Mouse (Mus musculus) midbrain, embryonic 15.5 days (tissue): ENCODE measurements around the gene Rpl35. TPM values are rescaled to one million over a fixed set of nuclear protein-coding genes. Genes with fewer than 3 reads are reported as not detected.
"Not testable (repeated sequence)": the region's sequence is repeated elsewhere in the genome, so short reads cannot be mapped to it uniquely, and the experiment has no call there.

ENCODE experiments used
- ATAC-seq: fragments of 200-750 bp; cut with Nextera tagmentation; replicated peaks from 2 replicates; pipeline ENCODE4 v1.8.0; 2017; ENCODE audit warnings: moderate TSS enrichment
- H3K27ac ChIP-seq: fragments of 300-500 bp; sonication (generic); 2 replicates; pipeline ENCODE4 v1.5.1; 2015; ENCODE audit warnings: mild to moderate bottlenecking, inconsistent platforms
- H3K27me3 ChIP-seq: fragments of 300-500 bp; sonication (generic); replicated peaks from 2 replicates; pipeline ENCODE4 v1.6.1; 2015; ENCODE audit warnings: inconsistent platforms
- H3K36me3 ChIP-seq: fragments of 300-500 bp; sonication (generic); replicated peaks from 2 replicates; pipeline ENCODE4 v1.6.1; 2015; ENCODE audit warnings: inconsistent platforms
- H3K4me1 ChIP-seq: fragments of 300-500 bp; sonication (generic); 2 replicates; pipeline ENCODE4 v1.6.1; 2015; ENCODE audit warnings: inconsistent platforms
- H3K4me2 ChIP-seq: fragments of 300-500 bp; sonication (generic); 2 replicates; pipeline ENCODE4 v1.6.1; 2015; ENCODE audit warnings: inconsistent platforms, mild to moderate bottlenecking, moderate library complexity
- H3K4me3 ChIP-seq: fragments of 300-500 bp; sonication (generic); 2 replicates; pipeline ENCODE4 v1.5.1; 2015; ENCODE audit warnings: mild to moderate bottlenecking, inconsistent platforms
- H3K9ac ChIP-seq: fragments of 300-500 bp; sonication (generic); 2 replicates; pipeline ENCODE4 v1.6.1; 2015; ENCODE audit warnings: mild to moderate bottlenecking, inconsistent platforms
- H3K9me3 ChIP-seq: fragments of 300-500 bp; sonication (generic); 2 replicates; pipeline ENCODE4 v1.6.1; 2016; ENCODE audit warnings: inconsistent platforms
- WGBS: fragments of 180-500 bp; shearing (Covaris S2); methylation state at CpG from one replicate; pipeline ENCODE4 v1.1.7; 2015; ENCODE audit warnings: mixed read lengths; 5-methylcytosine and 5-hydroxymethylcytosine counted together
- polyA plus RNA-seq: library from polyadenylated mRNA; unstranded; fragments of >200 nt; fragmentation: Nextera tagmentation; extraction: Ambion mirVana; gene quantifications from 2 replicates; pipeline ENCODE4 v1.2.1, GENCODE M21; 2015

The Rpl35 gene
- 523 and 527 TPM in 2 replicates for polyA plus RNA-seq

DNA sequence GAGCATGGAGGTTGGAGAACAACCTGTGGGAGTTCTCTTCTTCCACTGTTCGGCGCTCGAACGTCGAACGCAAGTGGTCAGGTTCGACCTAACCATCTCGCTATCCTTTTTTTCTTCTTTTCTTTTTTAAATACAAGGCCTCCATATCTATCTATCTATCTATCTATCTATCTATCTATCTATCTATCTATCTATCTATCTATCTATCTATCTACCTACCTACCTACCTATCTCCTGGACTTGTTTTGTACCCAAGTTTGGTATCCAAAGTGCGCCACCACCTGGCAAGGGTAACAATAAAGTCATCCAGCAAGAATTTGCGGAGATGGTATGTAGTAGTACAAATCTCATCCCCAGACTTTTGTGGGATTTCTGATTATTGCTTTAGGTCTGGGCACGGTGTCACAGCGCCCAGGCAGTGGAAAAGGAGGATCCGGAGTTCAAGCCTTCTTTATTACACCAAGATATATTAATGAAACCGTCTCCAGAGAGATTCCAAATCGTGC, at the start of gene Rpl35:
Rpl35 (minus strand) TSS at position 51 of the 506 bp plus-strand sequence.
- peaks cover 56% of the 10 kb centered on the region for H3K4me1 ChIP-seq
- ATAC-seq: no peak
- H3K9ac ChIP-seq: peak within 1 kb of the TSS; percentile 88
- peak within 1 kb of the TSS; percentile 89 for H3K27ac ChIP-seq
- peaks cover 17% of the 10 kb centered on the region for H3K36me3 ChIP-seq
- no peaks in the 10 kb centered on the region for H3K27me3 ChIP-seq
- 12% methylated on average over 15 of the region's 15 CpGs for WGBS
- peak within 1 kb of the TSS; percentile 89 for H3K4me2 ChIP-seq
- H3K9me3 ChIP-seq: no peaks in the 10 kb centered on the region
- peak within 1 kb of the TSS; percentile 86 for H3K4me3 ChIP-seq

DNA sequence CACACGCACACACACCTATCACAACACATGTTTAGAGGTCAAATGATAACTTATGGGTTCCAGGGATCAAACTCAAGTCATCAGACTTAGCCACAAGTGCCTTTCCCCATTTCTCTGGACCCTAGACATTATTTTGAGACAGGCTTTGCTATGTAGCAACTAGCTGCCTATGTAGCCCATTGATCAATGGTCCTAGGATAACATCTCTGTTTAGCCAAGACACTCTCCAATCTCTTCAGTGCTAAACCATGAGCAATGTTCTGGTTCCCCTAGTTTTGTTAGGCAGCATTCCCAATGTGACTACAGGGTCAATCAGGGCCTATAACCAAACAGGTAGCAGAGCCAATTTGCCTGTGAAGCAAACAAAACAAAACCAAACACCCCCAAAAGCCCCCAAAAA, 43.1 kb upstream of the Rpl35 start:
- no peak for ATAC-seq
- H3K4me1 ChIP-seq: no peaks in the 10 kb centered on the region
- peaks cover 60% of the 10 kb centered on the region for H3K36me3 ChIP-seq
- H3K4me2 ChIP-seq: no peak overlapping the region
- H3K9me3 ChIP-seq: no peaks in the 10 kb centered on the region
- no peaks in the 10 kb centered on the region for H3K27me3 ChIP-seq
- no peak overlapping the region for H3K27ac ChIP-seq
- WGBS: 100% methylated on average over 1 of the region's 1 CpGs
- H3K4me3 ChIP-seq: no peak overlapping the region
- H3K9ac ChIP-seq: no peak overlapping the region

DNA sequence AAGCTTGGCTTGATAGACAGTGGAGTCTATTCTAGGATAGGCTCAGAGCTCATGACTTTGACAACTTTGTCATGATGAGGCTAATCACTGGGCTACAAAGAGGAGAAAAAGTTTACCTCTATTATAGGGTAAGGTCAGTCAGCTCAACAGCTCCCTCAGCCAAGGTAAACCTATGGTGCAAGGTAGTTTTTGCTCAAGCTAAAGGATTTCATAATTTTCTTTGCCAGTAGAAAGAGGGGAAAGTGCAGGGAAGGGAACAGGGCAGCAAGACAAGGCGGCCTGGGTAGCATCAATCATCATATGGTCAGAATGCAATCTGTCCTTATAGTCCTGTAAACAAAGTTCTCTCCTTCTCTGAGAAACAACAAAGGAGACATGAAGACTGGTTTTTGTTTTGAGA, 34.8 kb upstream of the Rpl35 start:
- Histone ChIP-seq H3K9ac (no peak overlapping the region), H3K27me3 (no peaks in the 10 kb centered on the region), H3K4me1 (no peaks in the 10 kb centered on the region), H3K9me3 (no peaks in the 10 kb centered on the region), H3K27ac (no peak overlapping the region), H3K36me3 (peaks cover 54% of the 10 kb centered on the region), H3K4me2 (no peak overlapping the region), H3K4me3 (no peak overlapping the region)
- ATAC-seq: no peak
- WGBS: 97% methylated on average over 1 of the region's 1 CpGs

DNA sequence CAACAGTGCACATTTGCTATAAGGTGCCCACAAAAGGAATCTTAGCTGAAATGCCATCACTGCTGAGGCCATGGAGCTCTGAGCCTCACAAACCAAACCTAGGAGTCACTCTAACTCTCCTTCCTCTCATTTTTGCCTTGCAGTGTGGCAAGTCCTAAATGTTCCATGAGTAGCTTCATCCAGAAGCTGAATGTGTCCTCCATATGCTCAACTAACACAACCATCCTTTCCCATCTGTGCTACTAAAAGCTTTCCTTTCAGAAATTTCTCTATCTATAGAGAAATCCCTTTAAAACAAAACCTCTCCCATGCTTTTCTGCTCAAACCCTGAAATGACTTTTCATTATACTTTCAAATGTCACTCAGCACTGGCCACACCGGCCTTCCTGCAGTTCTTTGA, 26.2 kb upstream of the Rpl35 start:
- Histone ChIP-seq H3K4me2 (no peak overlapping the region), H3K9ac (no peak overlapping the region), H3K4me3 (no peak overlapping the region), H3K4me1 (no peaks in the 10 kb centered on the region), H3K27me3 (no peaks in the 10 kb centered on the region), H3K27ac (no peak overlapping the region), H3K36me3 (peaks cover 58% of the 10 kb centered on the region), H3K9me3 (no peaks in the 10 kb centered on the region)
- 87% methylated on average over 1 of the region's 1 CpGs for WGBS
- ATAC-seq: no peak

DNA sequence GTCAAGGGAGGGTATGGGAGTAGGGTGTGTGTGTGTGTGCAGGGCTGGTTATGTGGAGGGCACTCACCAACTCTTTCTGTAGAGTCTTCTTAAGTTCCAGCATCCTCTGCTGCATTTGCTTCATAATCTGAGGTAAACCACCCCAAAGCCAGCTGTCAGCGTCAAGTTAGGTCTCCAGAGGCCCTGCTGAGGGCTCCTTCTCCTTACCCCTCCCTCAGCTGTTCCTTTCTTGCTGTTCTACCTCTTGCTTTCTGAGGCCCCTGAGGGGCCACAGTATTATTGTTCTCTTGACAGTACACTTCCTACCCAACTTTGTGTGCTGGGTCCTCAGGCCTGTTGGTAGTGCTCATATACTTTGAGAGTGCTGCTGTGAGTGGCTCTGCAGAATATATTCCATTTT, 14.6 kb upstream of the Rpl35 start:
- ATAC-seq: no peak
- Histone ChIP-seq H3K4me2 (no peak overlapping the region), H3K4me1 (no peaks in the 10 kb centered on the region), H3K9ac (no peak overlapping the region), H3K27ac (no peak overlapping the region), H3K9me3 (no peaks in the 10 kb centered on the region), H3K4me3 (no peak overlapping the region), H3K27me3 (no peaks in the 10 kb centered on the region), H3K36me3 (peaks cover 71% of the 10 kb centered on the region)
- 91% methylated on average over 1 of the region's 1 CpGs for WGBS

DNA sequence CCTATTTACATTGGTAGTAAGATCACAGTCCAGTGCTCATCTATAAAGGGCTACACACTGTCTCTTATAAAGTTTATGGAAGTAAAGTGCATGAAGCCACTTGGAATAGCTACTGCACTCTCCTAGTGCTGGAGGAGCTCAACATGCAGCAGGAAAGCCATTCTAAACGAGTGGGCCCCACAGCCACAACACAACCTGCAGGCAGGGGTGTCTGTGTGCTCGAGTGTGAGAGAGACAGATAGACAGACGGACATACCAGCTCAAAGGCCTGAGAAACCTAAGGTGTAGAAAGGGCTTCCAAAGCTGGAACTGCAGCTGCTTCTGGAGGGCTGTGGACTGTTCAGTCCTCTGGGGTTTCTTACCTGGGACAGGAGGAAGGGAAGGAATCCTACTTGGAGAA, 11.2 kb upstream of the Rpl35 start:
- H3K27me3 ChIP-seq: no peaks in the 10 kb centered on the region
- peaks cover 67% of the 10 kb centered on the region for H3K36me3 ChIP-seq
- 83% methylated on average over 3 of the region's 3 CpGs for WGBS
- ATAC-seq: no peak
- H3K4me3 ChIP-seq: no peak overlapping the region
- H3K9ac ChIP-seq: no peak overlapping the region
- no peak overlapping the region for H3K4me2 ChIP-seq
- no peak overlapping the region for H3K27ac ChIP-seq
- no peaks in the 10 kb centered on the region for H3K9me3 ChIP-seq
- peaks cover 1% of the 10 kb centered on the region; the same call in 1 of the 2 replicates for H3K4me1 ChIP-seq

DNA sequence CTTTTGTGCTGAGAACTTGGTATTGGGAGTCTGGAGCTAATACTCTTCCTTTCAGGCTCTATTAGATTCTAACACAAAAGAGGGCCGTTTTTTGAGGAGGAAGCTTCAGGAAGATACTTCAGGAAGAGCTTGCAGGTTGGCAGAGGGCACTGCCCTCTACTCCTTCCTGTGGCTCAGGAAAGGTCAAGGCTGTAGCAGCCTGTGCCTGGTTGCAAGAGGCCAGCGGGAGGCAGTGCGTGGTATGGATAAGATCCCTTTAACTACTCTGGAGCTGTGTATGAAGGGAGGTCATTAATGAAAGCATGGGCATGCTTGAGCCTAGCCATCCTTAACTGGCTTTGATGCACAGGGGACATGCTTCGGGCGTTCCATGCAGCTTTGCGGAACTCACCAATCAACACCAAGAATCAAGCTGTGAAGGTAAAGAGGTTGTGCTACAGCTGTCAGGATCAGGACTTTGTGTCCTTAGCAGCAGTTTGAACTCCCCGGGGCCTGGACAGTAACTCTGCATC, 7.4 kb upstream of the Rpl35 start:
- no peak for ATAC-seq
- peaks cover 26% of the 10 kb centered on the region for H3K4me1 ChIP-seq
- H3K36me3 ChIP-seq: peaks cover 41% of the 10 kb centered on the region
- WGBS: 81% methylated on average over 7 of the region's 7 CpGs
- no peak overlapping the region for H3K4me2 ChIP-seq
- no peak overlapping the region for H3K9ac ChIP-seq
- H3K27me3 ChIP-seq: no peaks in the 10 kb centered on the region
- no peak overlapping the region for H3K27ac ChIP-seq
- no peak overlapping the region for H3K4me3 ChIP-seq
- no peaks in the 10 kb centered on the region for H3K9me3 ChIP-seq

DNA sequence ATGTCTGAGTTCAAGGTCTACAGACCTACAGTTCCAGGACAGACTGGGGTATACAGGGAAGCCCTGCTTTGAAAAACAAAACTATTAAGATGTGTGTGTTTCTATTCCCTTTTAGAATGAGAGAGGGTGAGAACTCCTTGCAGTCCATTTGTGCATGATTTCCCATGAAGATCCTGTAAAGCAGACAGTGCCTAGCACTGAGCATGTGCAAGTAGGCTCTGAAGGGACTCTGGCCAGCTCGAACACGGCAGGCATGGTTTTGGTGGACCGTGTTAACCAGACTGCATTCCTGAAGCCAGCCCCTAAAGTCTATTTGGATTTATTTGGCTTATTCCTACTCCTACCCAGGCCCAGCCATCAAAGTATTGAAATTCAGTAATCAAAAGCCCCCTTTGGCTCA, 6.5 kb upstream of the Rpl35 start:
- H3K9me3 ChIP-seq: no peaks in the 10 kb centered on the region
- no peak for ATAC-seq
- H3K27ac ChIP-seq: no peak overlapping the region
- H3K4me3 ChIP-seq: no peak overlapping the region
- peaks cover 32% of the 10 kb centered on the region for H3K4me1 ChIP-seq
- peaks cover 35% of the 10 kb centered on the region for H3K36me3 ChIP-seq
- no peak overlapping the region for H3K9ac ChIP-seq
- WGBS: 84% methylated on average over 3 of the region's 3 CpGs
- no peak overlapping the region for H3K4me2 ChIP-seq
- no peaks in the 10 kb centered on the region for H3K27me3 ChIP-seq

DNA sequence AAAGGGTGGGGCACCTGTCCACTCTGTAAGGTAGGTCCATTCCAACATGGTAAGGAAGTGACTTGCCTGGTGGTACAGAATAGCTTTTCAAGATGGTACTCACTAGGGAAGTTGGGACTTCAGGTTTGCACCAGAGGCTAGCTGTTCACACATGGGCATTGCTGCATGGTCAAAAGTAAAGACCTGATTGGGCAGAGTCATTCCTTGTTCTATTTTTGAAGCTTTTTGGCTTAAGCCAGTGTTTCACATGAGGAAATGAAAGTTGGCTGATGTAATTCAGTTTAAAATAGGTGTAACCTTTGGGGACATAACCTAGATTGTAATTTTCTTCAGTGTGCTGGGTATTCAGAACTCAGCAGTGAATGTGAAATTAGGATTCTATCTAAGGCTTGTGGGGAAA, 5.8 kb upstream of the Rpl35 start:
- H3K4me1 ChIP-seq: peaks cover 39% of the 10 kb centered on the region
- H3K4me3 ChIP-seq: no peak overlapping the region
- no peak for ATAC-seq
- H3K9ac ChIP-seq: no peak overlapping the region
- H3K36me3 ChIP-seq: peaks cover 29% of the 10 kb centered on the region
- no peak overlapping the region for H3K27ac ChIP-seq
- no peaks in the 10 kb centered on the region for H3K27me3 ChIP-seq
- no peak overlapping the region for H3K4me2 ChIP-seq
- H3K9me3 ChIP-seq: no peaks in the 10 kb centered on the region

DNA sequence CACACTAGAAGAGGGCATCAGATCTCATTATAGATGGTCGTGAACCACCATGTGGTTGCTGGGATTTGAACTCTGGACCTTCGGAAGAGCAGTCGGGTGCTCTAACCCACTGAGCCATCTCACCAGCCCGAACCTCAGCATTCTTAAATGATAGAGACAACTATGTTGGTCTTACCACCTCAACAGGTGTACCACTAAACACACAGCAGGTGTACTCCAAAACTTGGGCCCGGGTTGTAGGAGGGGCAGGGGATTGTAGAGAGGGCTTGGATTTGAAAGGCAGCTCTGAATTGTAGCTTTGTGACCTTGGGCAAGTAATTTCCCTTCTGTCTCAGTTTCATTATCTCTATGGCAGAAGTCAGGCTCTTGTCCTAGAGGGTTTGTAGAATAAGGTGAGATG, 4.7 kb upstream of the Rpl35 start:
- WGBS: 94% methylated on average over 5 of the region's 5 CpGs
- not testable (repeated sequence) for H3K4me2 ChIP-seq, H3K27ac ChIP-seq, H3K27me3 ChIP-seq, ATAC-seq, H3K9ac ChIP-seq, H3K9me3 ChIP-seq, H3K4me3 ChIP-seq
- H3K4me1 ChIP-seq: peaks cover 46% of the 10 kb centered on the region
- H3K36me3 ChIP-seq: peaks cover 20% of the 10 kb centered on the region

DNA sequence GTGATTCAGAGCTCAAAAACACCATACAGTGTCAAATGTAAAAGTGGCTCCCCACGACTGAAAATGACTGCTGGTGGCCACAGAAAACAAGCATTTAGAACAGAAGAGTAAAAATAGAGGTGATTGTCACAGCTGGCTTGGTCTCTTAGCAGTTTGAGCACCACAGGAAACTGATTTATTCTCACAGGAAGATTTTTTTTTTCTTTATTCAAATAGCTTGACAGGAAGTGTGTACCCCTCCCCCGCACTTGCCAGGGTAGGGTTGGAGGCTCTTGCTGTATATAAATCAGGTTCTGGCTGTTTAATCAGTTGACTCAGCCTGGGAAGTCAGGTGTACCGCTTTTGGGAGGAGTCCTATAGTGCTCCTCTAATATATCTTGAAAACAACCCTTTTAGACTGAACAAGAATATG, 3.5 kb upstream of the Rpl35 start:
- ATAC-seq: no peak
- 30% methylated on average over 3 of the region's 3 CpGs for WGBS
- H3K27me3 ChIP-seq: no peaks in the 10 kb centered on the region
- no peaks in the 10 kb centered on the region for H3K9me3 ChIP-seq
- peak overlapping the region; percentile 91; the same call in 1 of the 2 replicates for H3K27ac ChIP-seq
- peaks cover 8% of the 10 kb centered on the region for H3K36me3 ChIP-seq
- peak overlapping the region; percentile 78 for H3K4me3 ChIP-seq
- H3K4me1 ChIP-seq: peaks cover 51% of the 10 kb centered on the region
- peak overlapping the region; percentile 63 for H3K4me2 ChIP-seq
- H3K9ac ChIP-seq: peak overlapping the region; percentile 85

DNA sequence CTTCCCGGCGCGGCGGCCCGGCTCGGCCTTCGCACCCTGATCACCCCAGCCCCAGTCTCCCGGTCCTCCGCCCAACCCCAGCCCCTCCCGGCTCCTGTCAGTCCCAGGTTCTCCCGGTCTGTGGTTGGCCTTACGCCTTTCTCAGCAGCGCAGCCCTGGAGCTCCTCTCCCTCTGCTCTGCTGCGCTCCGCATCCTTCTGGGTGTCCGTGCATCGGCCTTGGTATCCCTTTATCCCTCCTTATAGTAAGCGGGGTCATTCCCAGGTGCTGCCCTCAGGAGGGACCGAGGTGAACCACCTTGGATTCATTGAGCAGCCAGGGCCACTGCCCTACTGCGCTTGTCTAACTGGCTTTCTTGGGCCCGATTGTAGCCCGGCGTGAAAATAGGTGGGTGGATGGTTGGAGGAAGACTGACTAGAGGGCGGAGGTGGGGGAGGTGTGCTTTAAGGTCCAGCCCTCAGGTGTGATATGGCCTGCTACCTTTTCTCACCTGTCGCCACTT, 3.0 kb upstream of the Rpl35 start:
- peak overlapping the region; percentile 78 for H3K4me3 ChIP-seq
- H3K9me3 ChIP-seq: no peaks in the 10 kb centered on the region
- H3K9ac ChIP-seq: peak overlapping the region; percentile 85
- peak overlapping the region; percentile 91 for H3K27ac ChIP-seq
- H3K4me1 ChIP-seq: peaks cover 56% of the 10 kb centered on the region
- 0 out of 2 replicates have a peak, but pooled peaks cover 4% of the 10 kb centered on the region for H3K36me3 ChIP-seq
- H3K4me2 ChIP-seq: peak overlapping the region; percentile 63
- peak; percentile 55 for ATAC-seq
- under 1% methylated on average over 25 of the region's 25 CpGs for WGBS
- no peaks in the 10 kb centered on the region for H3K27me3 ChIP-seq

DNA sequence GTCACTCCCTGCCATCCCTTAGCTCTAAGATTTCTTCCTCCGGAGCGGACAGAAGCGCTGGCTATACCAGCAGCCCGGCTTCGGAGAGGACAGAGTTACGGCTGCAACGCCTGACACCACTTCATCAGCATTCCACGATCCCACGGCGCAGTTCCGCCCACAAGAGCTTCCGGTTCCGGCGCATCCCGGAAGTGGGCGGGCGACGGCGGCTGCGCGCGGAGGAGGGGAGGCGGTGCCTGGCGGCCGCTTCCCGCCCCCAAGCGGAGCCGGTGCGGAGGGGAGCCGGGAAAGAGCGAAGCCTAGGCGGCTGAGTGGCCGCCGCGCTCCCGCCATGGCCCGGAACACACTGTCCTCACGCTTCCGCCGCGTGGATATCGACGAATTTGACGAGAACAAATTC, 2.4 kb upstream of the Rpl35 start:
- H3K4me3 ChIP-seq: peak overlapping the region; percentile 78
- H3K4me1 ChIP-seq: peaks cover 61% of the 10 kb centered on the region
- H3K27ac ChIP-seq: peak overlapping the region; percentile 91
- H3K9me3 ChIP-seq: no peaks in the 10 kb centered on the region
- peak overlapping the region; percentile 63 for H3K4me2 ChIP-seq
- peaks cover under 1% of the 10 kb centered on the region; the same call in 1 of the 2 replicates for H3K36me3 ChIP-seq
- WGBS: under 1% methylated on average over 44 of the region's 44 CpGs
- no peaks in the 10 kb centered on the region for H3K27me3 ChIP-seq
- H3K9ac ChIP-seq: peak overlapping the region; percentile 85
- ATAC-seq: peak; percentile 89
